8 mouse cellular contexts compared by ENCODE assay signal in the genomic region with DNA sequence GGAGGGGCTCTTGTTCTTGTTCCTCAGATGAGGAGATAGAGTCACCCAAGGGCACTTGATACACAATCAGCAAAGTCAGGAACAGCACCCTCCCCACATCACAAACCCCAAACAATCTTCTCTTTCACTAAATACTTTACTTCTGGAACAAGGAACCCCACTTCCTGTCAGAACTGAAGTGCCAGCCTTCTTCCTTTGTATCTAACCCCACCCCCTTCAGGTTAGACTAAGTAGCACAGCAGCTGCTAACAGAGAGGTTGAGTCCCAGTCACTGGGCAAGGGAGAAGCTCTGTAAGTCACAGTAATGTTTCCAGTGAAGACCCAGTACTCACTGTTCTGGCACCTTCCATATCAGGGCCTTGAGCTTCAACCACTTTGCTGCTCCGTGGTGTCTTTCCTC.
"Had no signal": no experiment of that assay in that cellular context is flagged by ENCODE, and none has a peak within 500 bp of the region (broad histone marks: within the 10 kb centered on the region; RNA-seq: fewer than 3 reads in every experiment).

No protein-coding gene starts in this region.

- DNase-seq: kidney, adult 8-10 months; kidney, postnatal 10 days; kidney, postnatal 36 days; layer of hippocampus, adult 9-11 months; liver, embryonic 13.5 days; lung, adult 2 months; lung, postnatal 14 days; lung, postnatal 4 days had no signal
